Mouse (Mus musculus) midbrain, embryonic 10.5 days (tissue): Measurements from ENCODE around the gene Rnh1. TPM values are rescaled to one million over a fixed set of nuclear protein-coding genes. Genes with fewer than 3 reads are reported as not detected.

Experiments
- DNase-seq: peaks from one replicate; pipeline ENCODE4 v3.0.0-alpha.2; 2017; ENCODE audit warnings: low spot score
- H3K27ac ChIP-seq: fragments of 300-500 bp; sonication (generic); replicated peaks from 2 replicates; pipeline ENCODE4 v1.5.1; 2016; ENCODE audit warnings: mild to moderate bottlenecking
- H3K27me3 ChIP-seq: fragments of 300-500 bp; sonication (generic); 2 replicates; pipeline ENCODE4 v1.6.1; 2016; ENCODE audit warnings: low read depth, mild to moderate bottlenecking; ENCODE audit not compliant: poor library complexity, severe bottlenecking
- H3K36me3 ChIP-seq: fragments of 300-500 bp; sonication (generic); 2 replicates; pipeline ENCODE4 v1.6.1; 2016; ENCODE audit warnings: mild to moderate bottlenecking, moderate library complexity
- H3K4me1 ChIP-seq: fragments of 300-500 bp; sonication (generic); 2 replicates; pipeline ENCODE4 v1.6.1; 2016
- H3K4me3 ChIP-seq: fragments of 300-500 bp; sonication (generic); 2 replicates; pipeline ENCODE4 v1.5.1; 2016; ENCODE audit warnings: mild to moderate bottlenecking, moderate library complexity
- H3K9me3 ChIP-seq: fragments of 300-500 bp; sonication (generic); replicated peaks from 2 replicates; pipeline ENCODE4 v1.6.1; 2016; ENCODE audit warnings: mild to moderate bottlenecking
- WGBS: fragments of 180-500 bp; shearing (Covaris S2); methylation state at CpG from one replicate; pipeline ENCODE4 v1.1.7; 2016; 5-methylcytosine and 5-hydroxymethylcytosine counted together
- polyA plus RNA-seq: library from polyadenylated mRNA; unstranded; fragments of >200 nt; fragmentation: Nextera tagmentation; extraction: Ambion mirVana; gene quantifications from 2 replicates; pipeline ENCODE4 v1.2.1, GENCODE M21; 2016

Rnh1 gene
- polyA plus RNA-seq, 1 experiment from 2014 or later: 64.5 TPM

GRCm38 (mm10) chr7:141175068-141175467 lies 2.4 kb upstream of the Rnh1 start:
- no peak for DNase-seq
- Histone ChIP-seq H3K27ac (no peak overlapping the region), H3K4me1 (peaks cover 16% of the 10 kb centered on the region), H3K9me3 (no peaks in the 10 kb centered on the region), H3K4me3 (no peak overlapping the region), H3K27me3 (0 out of 2 replicates have a peak, but pooled peaks cover 5% of the 10 kb centered on the region), H3K36me3 (no peaks in the 10 kb centered on the region)
- WGBS: 89% methylated on average over 4 of the region's 4 CpGs

DNA sequence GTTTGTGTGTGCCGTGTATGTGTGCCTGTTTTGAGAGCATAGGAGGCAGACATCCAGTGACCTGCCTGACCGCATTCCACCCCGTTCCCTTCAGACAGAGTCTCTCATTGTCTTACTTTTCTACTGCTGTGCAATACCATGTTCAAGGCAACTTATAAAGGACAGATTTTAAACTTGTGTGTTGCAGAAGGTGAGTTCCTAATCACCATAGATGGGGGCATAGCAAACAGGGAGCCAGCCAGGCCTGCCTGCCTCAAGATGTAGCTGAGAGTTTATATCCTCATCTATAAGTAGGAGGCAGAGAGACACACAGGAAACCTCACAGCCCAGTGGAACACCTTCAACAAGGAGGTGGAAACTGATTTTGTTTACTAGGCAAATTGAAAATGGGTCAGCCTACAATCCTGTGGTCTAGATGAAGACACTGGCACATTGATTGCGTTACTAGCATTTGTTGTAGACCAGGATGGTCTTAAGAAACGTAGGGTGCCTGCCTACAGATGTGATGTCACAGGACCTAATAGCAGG lies 730 bp upstream of the Rnh1 start:
- peaks cover 17% of the 10 kb centered on the region; the same call in 1 of the 2 replicates for H3K27me3 ChIP-seq
- WGBS: 85% methylated on average over 5 of the region's 5 CpGs
- H3K27ac ChIP-seq: peak overlapping the region; percentile 96
- peak overlapping the region; percentile 67 for H3K4me3 ChIP-seq
- H3K9me3 ChIP-seq: no peaks in the 10 kb centered on the region
- no peaks in the 10 kb centered on the region for H3K36me3 ChIP-seq
- peaks cover 26% of the 10 kb centered on the region for H3K4me1 ChIP-seq
- no peak for DNase-seq

GRCm38 (mm10) chr7:141169866-141170265 lies 2.8 kb downstream of the Rnh1 start:
- Histone ChIP-seq H3K27ac (no peak overlapping the region), H3K27me3 (peaks cover 17% of the 10 kb centered on the region; the same call in 1 of the 2 replicates), H3K9me3 (no peaks in the 10 kb centered on the region), H3K4me3 (no peak overlapping the region), H3K36me3 (peaks cover 15% of the 10 kb centered on the region), H3K4me1 (peaks cover 37% of the 10 kb centered on the region)
- no peak for DNase-seq

DNA sequence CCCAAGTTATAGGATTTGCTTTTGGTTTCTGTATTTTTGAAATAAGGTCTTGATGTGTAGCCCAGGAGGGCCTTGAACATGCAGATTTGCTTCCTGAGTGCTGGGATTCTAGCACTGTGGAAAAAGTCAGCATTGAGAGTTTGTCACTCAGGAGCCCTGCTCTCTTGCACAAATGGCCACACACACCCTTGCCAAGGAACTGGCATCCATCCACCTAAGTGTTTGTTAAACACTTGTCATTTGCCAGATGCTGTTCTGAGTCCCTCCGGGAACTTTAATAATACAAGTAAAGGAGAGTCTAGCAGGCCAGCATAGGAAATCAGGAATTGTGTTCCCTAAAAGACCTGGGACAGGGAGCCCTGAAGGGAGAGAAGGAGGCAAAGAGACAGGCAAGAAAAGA lies 3.4 kb downstream of the Rnh1 start:
- WGBS: 98% methylated on average over 1 of the region's 1 CpGs
- Histone ChIP-seq H3K27me3 (peaks cover 17% of the 10 kb centered on the region; the same call in 1 of the 2 replicates), H3K36me3 (peaks cover 20% of the 10 kb centered on the region), H3K27ac (no peak overlapping the region), H3K4me3 (no peak overlapping the region), H3K4me1 (peaks cover 37% of the 10 kb centered on the region), H3K9me3 (no peaks in the 10 kb centered on the region)
- DNase-seq: no peak

- Histone ChIP-seq H3K4me3 (peak overlapping the region; percentile 55), H3K9me3 (no peaks in the 10 kb centered on the region), H3K27ac (peak overlapping the region; percentile 78), H3K27me3 (peaks cover 17% of the 10 kb centered on the region; the same call in 1 of the 2 replicates), H3K36me3 (peaks cover 28% of the 10 kb centered on the region), H3K4me1 (peaks cover 36% of the 10 kb centered on the region)
- WGBS: 4% methylated on average over 22 of the region's 22 CpGs
- peak; percentile 37 for DNase-seq
Measured at GRCm38 (mm10) chr7:141168518-141168953, 4.1 kb downstream of the Rnh1 start.

DNA sequence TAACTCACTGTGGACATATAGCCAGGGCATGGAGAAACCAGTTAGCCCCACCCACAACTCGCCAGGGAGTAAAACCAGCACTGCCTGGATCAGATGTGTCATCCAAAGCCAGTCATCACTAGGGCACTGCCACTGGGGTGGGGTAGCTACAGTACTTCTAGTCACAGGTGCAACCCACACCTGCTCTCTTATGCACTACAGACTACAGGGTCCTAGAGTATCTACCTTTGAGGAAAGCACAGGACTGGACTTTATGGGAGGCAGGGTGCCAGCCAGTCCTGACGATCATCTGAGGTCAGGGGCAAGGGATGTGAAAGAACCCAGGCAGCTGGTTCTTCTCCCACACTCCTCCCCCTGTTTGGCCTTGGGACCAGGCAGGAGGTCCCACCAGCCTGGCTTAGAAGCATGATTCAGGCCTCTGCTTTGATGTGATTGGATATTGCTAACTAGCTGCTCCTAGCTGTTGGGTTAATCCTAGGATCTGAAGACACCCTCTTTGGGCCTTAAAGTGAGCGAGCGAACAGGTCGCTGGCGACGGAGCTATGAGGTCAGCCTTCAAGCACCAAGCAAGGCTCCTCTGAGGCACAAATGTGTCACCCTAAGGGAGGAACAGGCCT lies 4.6 kb downstream of the Rnh1 start:
- DNase-seq: peak; percentile 23
- H3K27ac ChIP-seq: peak overlapping the region; percentile 78

GRCm38 (mm10) chr7:141164850-141165249 lies 7.8 kb downstream of the Rnh1 start:
- no peak for DNase-seq
- H3K4me3 ChIP-seq: no peak overlapping the region
- peaks cover 10% of the 10 kb centered on the region; the same call in 1 of the 2 replicates for H3K27me3 ChIP-seq
- WGBS: 85% methylated on average over 6 of the region's 6 CpGs
- H3K4me1 ChIP-seq: peaks cover 20% of the 10 kb centered on the region
- no peak overlapping the region for H3K27ac ChIP-seq
- H3K36me3 ChIP-seq: peaks cover 64% of the 10 kb centered on the region
- H3K9me3 ChIP-seq: no peaks in the 10 kb centered on the region

More for the DNA sequence above, 4.6 kb downstream of the Rnh1 start:
- Histone ChIP-seq H3K9me3 (no peaks in the 10 kb centered on the region), H3K27me3 (peaks cover 17% of the 10 kb centered on the region; the same call in 1 of the 2 replicates), H3K36me3 (peaks cover 33% of the 10 kb centered on the region), H3K4me3 (peak overlapping the region; percentile 55), H3K4me1 (peaks cover 31% of the 10 kb centered on the region)
- 15% methylated on average over 7 of the region's 7 CpGs for WGBS

DNA sequence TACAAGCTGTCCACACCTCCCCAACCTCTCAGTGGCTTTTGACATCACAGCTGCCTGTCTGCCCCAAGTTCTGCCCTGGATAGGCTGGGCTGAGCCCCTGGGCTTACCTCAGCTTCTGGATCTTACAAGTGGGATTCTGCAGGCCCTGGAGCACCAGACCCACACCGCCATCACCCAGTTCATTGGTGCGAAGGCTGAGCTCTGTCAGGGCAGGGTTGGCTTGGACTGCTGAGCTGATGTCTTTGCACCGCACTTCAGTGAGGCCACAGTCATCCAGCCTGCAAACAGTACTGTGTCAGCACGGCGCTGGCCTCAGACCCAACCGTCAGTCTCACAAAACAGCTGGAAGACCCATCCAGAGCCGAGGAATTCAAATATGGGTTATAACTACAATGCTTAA lies 8.3 kb downstream of the Rnh1 start:
- peaks cover 68% of the 10 kb centered on the region for H3K36me3 ChIP-seq
- peaks cover 5% of the 10 kb centered on the region; the same call in 1 of the 2 replicates for H3K27me3 ChIP-seq
- no peaks in the 10 kb centered on the region for H3K9me3 ChIP-seq
- WGBS: 91% methylated on average over 7 of the region's 7 CpGs
- H3K4me3 ChIP-seq: no peak overlapping the region
- no peak for DNase-seq
- H3K27ac ChIP-seq: no peak overlapping the region
- peaks cover 20% of the 10 kb centered on the region for H3K4me1 ChIP-seq

GRCm38 (mm10) chr7:141155362-141155761 lies 17.3 kb downstream of the Rnh1 start:
- Histone ChIP-seq H3K4me3 (no peak overlapping the region), H3K4me1 (no peaks in the 10 kb centered on the region), H3K36me3 (peaks cover 89% of the 10 kb centered on the region), H3K9me3 (no peaks in the 10 kb centered on the region), H3K27me3 (no peaks in the 10 kb centered on the region), H3K27ac (no peak overlapping the region)
- 94% methylated on average over 9 of the region's 9 CpGs for WGBS
- no peak for DNase-seq

DNA sequence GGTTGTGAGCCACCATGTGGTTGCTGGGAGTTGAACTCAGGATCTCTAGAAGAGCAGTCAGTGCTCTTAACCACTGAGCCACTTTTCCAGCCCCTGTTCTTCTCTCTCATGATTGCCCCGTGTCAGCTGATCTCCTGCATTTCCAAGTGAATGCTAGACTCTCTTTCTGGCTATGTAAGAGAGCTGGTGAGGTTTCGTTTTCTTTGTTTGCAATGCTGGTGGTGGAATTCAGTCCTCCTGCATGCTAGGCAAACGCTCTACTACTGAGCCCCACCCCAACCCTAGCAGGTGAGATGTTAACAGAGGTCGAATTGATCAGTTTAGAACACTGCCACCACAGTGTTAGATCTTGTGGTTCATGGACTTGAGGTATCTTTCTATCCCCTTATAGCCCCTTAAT lies 24.0 kb downstream of the Rnh1 start:
- WGBS: 86% methylated on average over 4 of the region's 4 CpGs
- no peaks in the 10 kb centered on the region for H3K27me3 ChIP-seq
- H3K27ac ChIP-seq: no peak overlapping the region
- H3K36me3 ChIP-seq: peaks cover 93% of the 10 kb centered on the region
- DNase-seq: no peak
- no peaks in the 10 kb centered on the region for H3K9me3 ChIP-seq
- H3K4me1 ChIP-seq: no peaks in the 10 kb centered on the region
- no peak overlapping the region for H3K4me3 ChIP-seq

GRCm38 (mm10) chr7:141147044-141147443 lies 25.6 kb downstream of the Rnh1 start:
- Histone ChIP-seq H3K4me3 (no peak overlapping the region), H3K9me3 (no peaks in the 10 kb centered on the region), H3K36me3 (peaks cover 93% of the 10 kb centered on the region), H3K4me1 (no peaks in the 10 kb centered on the region), H3K27ac (no peak overlapping the region), H3K27me3 (no peaks in the 10 kb centered on the region)
- WGBS: 93% methylated on average over 6 of the region's 6 CpGs
- no peak for DNase-seq

DNA sequence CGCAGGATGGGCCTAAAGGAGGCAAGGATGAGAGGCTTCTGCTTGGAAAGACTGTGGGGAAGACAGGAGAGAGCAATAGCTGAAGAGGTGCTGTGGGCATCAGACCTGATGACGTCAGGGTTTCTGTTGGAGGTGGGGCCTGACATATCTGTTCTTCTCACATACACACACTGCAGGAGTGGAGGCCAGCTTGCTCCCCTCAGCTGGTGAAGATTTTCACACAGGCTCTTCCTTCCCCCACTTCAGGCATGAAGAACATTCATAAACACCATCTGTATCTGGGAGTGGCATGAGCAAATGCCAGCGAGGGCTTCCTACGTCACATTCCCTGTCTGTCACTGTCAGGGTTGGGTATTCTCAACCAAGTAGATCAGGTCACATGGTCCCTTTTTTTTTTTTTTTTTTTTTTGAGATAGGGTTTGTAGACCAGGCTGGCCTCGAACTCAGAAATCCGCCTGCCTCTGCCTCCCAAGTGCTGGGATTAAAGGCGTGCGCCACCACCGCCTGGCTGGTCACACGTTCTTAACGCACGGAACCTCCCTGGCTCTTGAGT lies 26.5 kb downstream of the Rnh1 start:
- no peak for DNase-seq
- peaks cover 90% of the 10 kb centered on the region for H3K36me3 ChIP-seq
- WGBS: 95% methylated on average over 12 of the region's 12 CpGs

GRCm38 (mm10) chr7:141145403-141145802 lies 27.3 kb downstream of the Rnh1 start:
- no peaks in the 10 kb centered on the region for H3K9me3 ChIP-seq
- peaks cover 88% of the 10 kb centered on the region for H3K36me3 ChIP-seq
- no peak overlapping the region for H3K27ac ChIP-seq

More for the DNA sequence above, 26.5 kb downstream of the Rnh1 start:
- no peaks in the 10 kb centered on the region for H3K9me3 ChIP-seq
- H3K4me3 ChIP-seq: no peak overlapping the region
- no peaks in the 10 kb centered on the region for H3K4me1 ChIP-seq
- H3K27ac ChIP-seq: no peak overlapping the region
- no peaks in the 10 kb centered on the region for H3K27me3 ChIP-seq

More at GRCm38 (mm10) chr7:141145403-141145802, 27.3 kb downstream of the Rnh1 start:
- Histone ChIP-seq H3K4me3 (no peak overlapping the region), H3K27me3 (no peaks in the 10 kb centered on the region), H3K4me1 (no peaks in the 10 kb centered on the region)
- no peak for DNase-seq
- 59% methylated on average over 1 of the region's 1 CpGs for WGBS
